Mouse (Mus musculus) heart, postnatal 36 days (tissue): ENCODE results near the gene Tstd2. TPM values are rescaled to one million over a fixed set of nuclear protein-coding genes. Genes with fewer than 3 reads are reported as not detected.

Source experiments
- DNase-seq, 2 experiments: peaks; one replicate each; pipeline ENCODE4 v3.0.0; 2021 to 2022
- intact Hi-C: fragments of 180-260 bp; cut with DNase I; formaldehyde crosslinking; loops from one replicate; pipeline ENCODE4 v1.15.1; 2025
- total RNA-seq, 2 experiments: library from RNA; stranded (reverse); gene quantifications; 2 replicates each; pipeline ENCODE4 v1.2.3; 2021

Tstd2 gene
- total RNA-seq: 10 to 100 TPM; 12.8 to 14.0 TPM

- DNase-seq: peak; percentile 92 to 97
- intact Hi-C loops: loop anchor here (5.0 to 10.0 kb wide), 2 partner anchors 794 to 1121 kb away; partner anchors contain the start of genes Dcaf10, Exosc3 and Polr1e
Observed at GRCm38 (mm10) chr4:46138287-46139222, at the start of gene Tstd2, which contains the start of gene Ncbp1. Gene Tstd2 (minus strand): TSS chr4:46138694. Gene Ncbp1 (plus strand): TSS chr4:46138613.

GRCm38 (mm10) chr4:46186466-46186865 is 48.0 kb upstream of the Tstd2 start:
- intact Hi-C loops: no loop called here
- no peak for DNase-seq

GRCm38 (mm10) chr4:46185890-46186289 is 47.4 kb upstream of the Tstd2 start:
- intact Hi-C loops: no loop called here

GRCm38 (mm10) chr4:46185423-46185822 is 46.9 kb upstream of the Tstd2 start:
- DNase-seq: no peak
- intact Hi-C loops: no loop called here

More at GRCm38 (mm10) chr4:46185890-46186289, 47.4 kb upstream of the Tstd2 start:
- no peak for DNase-seq

- intact Hi-C loops: no loop called here
- DNase-seq: no peak
Observed at GRCm38 (mm10) chr4:46182181-46182580, 43.7 kb upstream of the Tstd2 start.

- intact Hi-C loops: no loop called here
- DNase-seq: no peak
Observed at GRCm38 (mm10) chr4:46181168-46181567, 42.7 kb upstream of the Tstd2 start.

GRCm38 (mm10) chr4:46177496-46177895 is 39.0 kb upstream of the Tstd2 start:
- no peak for DNase-seq
- intact Hi-C loops: no loop called here

- no peak for DNase-seq
- intact Hi-C loops: no loop called here
Observed at GRCm38 (mm10) chr4:46177018-46177417, 38.5 kb upstream of the Tstd2 start.

- intact Hi-C loops: no loop called here
- no peak for DNase-seq
Observed at GRCm38 (mm10) chr4:46176313-46176712, 37.8 kb upstream of the Tstd2 start.

GRCm38 (mm10) chr4:46171761-46172160 is 33.3 kb upstream of the Tstd2 start:
- intact Hi-C loops: no loop called here

GRCm38 (mm10) chr4:46165831-46166230 is 27.3 kb upstream of the Tstd2 start:
- intact Hi-C loops: no loop called here
- DNase-seq: no peak

More at GRCm38 (mm10) chr4:46171761-46172160, 33.3 kb upstream of the Tstd2 start:
- DNase-seq: no peak

GRCm38 (mm10) chr4:46164027-46164426 is 25.5 kb upstream of the Tstd2 start:
- no peak for DNase-seq
- intact Hi-C loops: no loop called here

GRCm38 (mm10) chr4:46151903-46152544 is 13.5 kb upstream of the Tstd2 start:
- no peak for DNase-seq
- intact Hi-C loops: no loop called here

GRCm38 (mm10) chr4:46146881-46147280 is 8.4 kb upstream of the Tstd2 start:
- intact Hi-C loops: no loop called here

GRCm38 (mm10) chr4:46144323-46144722 is 5.8 kb upstream of the Tstd2 start:
- no peak for DNase-seq
- intact Hi-C loops: no loop called here

More at GRCm38 (mm10) chr4:46146881-46147280, 8.4 kb upstream of the Tstd2 start:
- DNase-seq: no peak

GRCm38 (mm10) chr4:46137629-46138286 is 736 bp downstream of the Tstd2 start:
- DNase-seq: no peak
- intact Hi-C loops: loop anchor here (5.0 to 10.0 kb wide), 2 partner anchors 793 to 1120 kb away; partner anchors contain the start of genes Dcaf10, Exosc3 and Polr1e

- intact Hi-C loops: loop anchor here (10.0 kb wide), 1 partner anchor 787 kb away; the partner anchor contains the start of genes Dcaf10 and Exosc3
- no peak for DNase-seq
Observed at GRCm38 (mm10) chr4:46131791-46132190, 6.7 kb downstream of the Tstd2 start.

GRCm38 (mm10) chr4:46130221-46130620 is 8.3 kb downstream of the Tstd2 start:
- peak; percentile 29 to 63 for DNase-seq
- intact Hi-C loops: loop anchor here (10.0 kb wide), 1 partner anchor 785 kb away; the partner anchor contains the start of genes Dcaf10 and Exosc3

GRCm38 (mm10) chr4:46129311-46130004 is 9.0 kb downstream of the Tstd2 start:
- intact Hi-C loops: loop anchor here (10.0 kb wide), 2 partner anchors 255 to 785 kb away; partner anchors contain the start of genes Dcaf10 and Exosc3
- DNase-seq: no peak

GRCm38 (mm10) chr4:46126541-46126940 is 12.0 kb downstream of the Tstd2 start:
- intact Hi-C loops: loop anchor here (1.0 to 10.0 kb wide), 4 partner anchors 96 to 252 kb away; no protein-coding TSS in a partner anchor
- peak; percentile 71 to 74 for DNase-seq
